Mouse (Mus musculus) T-helper 17 cell (primary cell): ENCODE measurements around the gene Tspan10.
"Not testable (repeated sequence)": the region's sequence is repeated elsewhere in the genome, so short reads cannot be mapped to it uniquely, and the experiment has no call there.

Source experiments
- in situ Hi-C, 2 experiments: fragments of 300-600 bp; cut with MboI, MseI; formaldehyde crosslinking; loops; 1 replicate in 1 of 2; 2 replicates in 1 of 2; pipeline ENCODE4 v1.15.1; 2025; ENCODE audit warnings: high pct_unique_total_duplicates in 2 of 2

Tspan10 gene

GRCm38 (mm10) chr11:120442344-120442743 is at the start of gene Tspan10:
Gene Tspan10, plus strand, starts transcription at chr11:120442644.
- in situ Hi-C loops, result loop anchor here in 1 of 2 experiments (10.0 kb wide), 1 partner anchor 638 kb away; no protein-coding TSS in a partner anchor

- in situ Hi-C loops, result no loop called here
Observed at GRCm38 (mm10) chr11:120395661-120396060, 46.8 kb upstream of the Tspan10 start.

- in situ Hi-C loops, result no loop called here
Observed at GRCm38 (mm10) chr11:120397602-120398001, 44.8 kb upstream of the Tspan10 start.

GRCm38 (mm10) chr11:120399319-120399718 is 43.1 kb upstream of the Tspan10 start:
- in situ Hi-C loops, result no loop called here

- in situ Hi-C loops, result no loop called here
Observed at GRCm38 (mm10) chr11:120404814-120405213, 37.6 kb upstream of the Tspan10 start.

GRCm38 (mm10) chr11:120405867-120406266 is 36.6 kb upstream of the Tspan10 start:
- in situ Hi-C loops, result no loop called here

GRCm38 (mm10) chr11:120406445-120406844 is 36.0 kb upstream of the Tspan10 start:
- in situ Hi-C loops, result no loop called here

- in situ Hi-C loops, result not testable (repeated sequence)
Observed at GRCm38 (mm10) chr11:120413621-120414020, 28.8 kb upstream of the Tspan10 start.

- in situ Hi-C loops, result no loop called here
Observed at GRCm38 (mm10) chr11:120417852-120418251, 24.6 kb upstream of the Tspan10 start.

- in situ Hi-C loops, result no loop called here
Observed at GRCm38 (mm10) chr11:120418592-120418991, 23.9 kb upstream of the Tspan10 start.

GRCm38 (mm10) chr11:120422651-120423568 is 19.5 kb upstream of the Tspan10 start:
- in situ Hi-C loops, result no loop called here

GRCm38 (mm10) chr11:120423569-120424295 is 18.7 kb upstream of the Tspan10 start:
- in situ Hi-C loops, result no loop called here

GRCm38 (mm10) chr11:120426727-120427126 is 15.7 kb upstream of the Tspan10 start:
- in situ Hi-C loops, result no loop called here

GRCm38 (mm10) chr11:120437152-120437856 is 5.1 kb upstream of the Tspan10 start, which contains the start of gene Nploc4:
Gene Nploc4, minus strand, starts transcription at chr11:120437708.
- in situ Hi-C loops, result no loop called here

- in situ Hi-C loops, result no loop called here
Observed at GRCm38 (mm10) chr11:120437857-120438385, 4.5 kb upstream of the Tspan10 start.

GRCm38 (mm10) chr11:120442765-120443280 is 379 bp downstream of the Tspan10 start:
- in situ Hi-C loops, result loop anchor here in 1 of 2 experiments (10.0 kb wide), 1 partner anchor 638 kb away; no protein-coding TSS in a partner anchor

GRCm38 (mm10) chr11:120444106-120444505 is 1.7 kb downstream of the Tspan10 start:
- in situ Hi-C loops, result loop anchor here in 1 of 2 experiments (10.0 kb wide), 1 partner anchor 639 kb away; no protein-coding TSS in a partner anchor

- in situ Hi-C loops, result loop anchor here in 1 of 2 experiments (10.0 kb wide), 1 partner anchor 641 kb away; no protein-coding TSS in a partner anchor
Observed at GRCm38 (mm10) chr11:120445475-120445874, 3.0 kb downstream of the Tspan10 start.

- in situ Hi-C loops, result loop anchor here in 1 of 2 experiments (10.0 kb wide), 1 partner anchor 642 kb away; no protein-coding TSS in a partner anchor
Observed at GRCm38 (mm10) chr11:120447179-120447578, 4.7 kb downstream of the Tspan10 start.

- in situ Hi-C loops, result no loop called here
Observed at GRCm38 (mm10) chr11:120452246-120452645, 9.8 kb downstream of the Tspan10 start.

GRCm38 (mm10) chr11:120453306-120453705 is 10.9 kb downstream of the Tspan10 start, which contains the start of gene Pde6g:
Gene Pde6g, minus strand, starts transcription at chr11:120453500.
- in situ Hi-C loops, result no loop called here
